Mouse (Mus musculus): Measurements from ENCODE around the gene Tmem230.

- TF ChIP-seq CTCF (IDR thresholded peaks at IDR 0.05; ENCODE audit: borderline replicate concordance, extremely low read depth, insufficient read depth, insufficient read length) (0 out of 2 replicates have a peak, but pooled peaks have one; percentile 8), POLR2A (IDR thresholded peaks at IDR 0.05; ENCODE audit: borderline replicate concordance, extremely low read depth, insufficient read depth, insufficient read length, poor library complexity, severe bottlenecking) (no peak)
Measured at GRCm38 (mm10) chr2:132275527-132275926, 27.9 kb upstream of the Tmem230 start.

All from brain, embryonic 14.5 days (tissue).